Mouse (Mus musculus) hindbrain, embryonic 12.5 days (tissue): ENCODE results near the gene Emc6. TPM values are rescaled to one million over a fixed set of nuclear protein-coding genes. Genes with fewer than 3 reads are reported as not detected.
A peak's percentile ranks its signal among the peaks of the same experiment; 100 is the strongest.

Experiments used
- ATAC-seq: fragments of 200-750 bp; cut with Nextera tagmentation; 2 replicates; pipeline ENCODE4 v1.8.0; 2017; ENCODE audit warnings: moderate TSS enrichment; ENCODE audit not compliant: low FRiP score
- H3K27ac ChIP-seq: fragments of 300-500 bp; sonication (generic); 2 replicates; pipeline ENCODE4 v1.5.1; 2016; ENCODE audit warnings: mild to moderate bottlenecking
- H3K27me3 ChIP-seq: fragments of 300-500 bp; sonication (generic); 2 replicates; pipeline ENCODE4 v1.6.1; 2016; ENCODE audit warnings: mild to moderate bottlenecking
- H3K36me3 ChIP-seq: fragments of 300-500 bp; sonication (generic); 2 replicates; pipeline ENCODE4 v1.6.1; 2016; ENCODE audit warnings: mild to moderate bottlenecking
- H3K4me1 ChIP-seq: fragments of 300-500 bp; sonication (generic); 2 replicates; pipeline ENCODE4 v1.6.1; 2016
- H3K4me2 ChIP-seq: fragments of 300-500 bp; sonication (generic); replicated peaks from 2 replicates; pipeline ENCODE4 v1.6.1; 2016; ENCODE audit warnings: mild to moderate bottlenecking
- H3K4me3 ChIP-seq: fragments of 300-500 bp; sonication (generic); 2 replicates; pipeline ENCODE4 v1.5.1; 2016; ENCODE audit warnings: mild to moderate bottlenecking
- H3K9ac ChIP-seq: fragments of 300-500 bp; sonication (generic); 2 replicates; pipeline ENCODE4 v1.6.1; 2016; ENCODE audit warnings: mild to moderate bottlenecking, moderate library complexity
- H3K9me3 ChIP-seq: fragments of 300-500 bp; sonication (generic); replicated peaks from 2 replicates; pipeline ENCODE4 v1.6.1; 2016; ENCODE audit warnings: mild to moderate bottlenecking
- WGBS: fragments of 180-500 bp; shearing (Covaris S2); methylation state at CpG from one replicate; pipeline ENCODE4 v1.1.7; 2016; 5-methylcytosine and 5-hydroxymethylcytosine counted together
- polyA plus RNA-seq: library from polyadenylated mRNA; unstranded; fragments of >200 nt; fragmentation: Nextera tagmentation; extraction: Ambion mirVana; gene quantifications from 2 replicates; pipeline ENCODE4 v1.2.1, GENCODE M21; 2016

Gene Emc6
- polyA plus RNA-seq, 1 experiment from 2014 or later: 111 TPM

- H3K4me3 ChIP-seq: no peak overlapping the region
- WGBS: 69% methylated on average over 5 of the region's 5 CpGs
- H3K9ac ChIP-seq: no peak overlapping the region
- no peak overlapping the region for H3K4me2 ChIP-seq
- H3K4me1 ChIP-seq: peaks cover 16% of the 10 kb centered on the region
- no peaks in the 10 kb centered on the region for H3K9me3 ChIP-seq
- no peaks in the 10 kb centered on the region for H3K27me3 ChIP-seq
- H3K27ac ChIP-seq: no peak overlapping the region
- H3K36me3 ChIP-seq: peaks cover 19% of the 10 kb centered on the region
- no peak for ATAC-seq
Measured at GRCm38 (mm10) chr11:73172186-73172585, 4.7 kb downstream of the Emc6 start.

- 38% methylated on average over 4 of the region's 4 CpGs for WGBS
- no peak for ATAC-seq
- no peak overlapping the region for H3K27ac ChIP-seq
Measured at GRCm38 (mm10) chr11:73169231-73169630, 7.6 kb downstream of the Emc6 start.

GRCm38 (mm10) chr11:73168576-73168975 lies 8.3 kb downstream of the Emc6 start:
- 87% methylated on average over 6 of the region's 6 CpGs for WGBS
- no peak overlapping the region for H3K4me3 ChIP-seq
- H3K9ac ChIP-seq: no peak overlapping the region
- no peak overlapping the region for H3K27ac ChIP-seq
- no peaks in the 10 kb centered on the region for H3K9me3 ChIP-seq
- no peaks in the 10 kb centered on the region for H3K4me1 ChIP-seq
- ATAC-seq: no peak
- no peaks in the 10 kb centered on the region for H3K27me3 ChIP-seq
- peaks cover 11% of the 10 kb centered on the region for H3K36me3 ChIP-seq
- H3K4me2 ChIP-seq: no peak overlapping the region

More at GRCm38 (mm10) chr11:73169231-73169630, 7.6 kb downstream of the Emc6 start:
- Histone ChIP-seq H3K4me1 (no peaks in the 10 kb centered on the region), H3K27me3 (no peaks in the 10 kb centered on the region), H3K4me3 (no peak overlapping the region), H3K9me3 (no peaks in the 10 kb centered on the region), H3K36me3 (peaks cover 13% of the 10 kb centered on the region), H3K9ac (no peak overlapping the region), H3K4me2 (no peak overlapping the region)

GRCm38 (mm10) chr11:73168071-73168470 lies 8.8 kb downstream of the Emc6 start:
- Histone ChIP-seq H3K9ac (no peak overlapping the region), H3K9me3 (no peaks in the 10 kb centered on the region), H3K36me3 (peaks cover 11% of the 10 kb centered on the region), H3K27ac (no peak overlapping the region), H3K27me3 (no peaks in the 10 kb centered on the region), H3K4me2 (no peak overlapping the region), H3K4me1 (no peaks in the 10 kb centered on the region), H3K4me3 (no peak overlapping the region)
- 81% methylated on average over 8 of the region's 8 CpGs for WGBS
- no peak for ATAC-seq

GRCm38 (mm10) chr11:73162284-73162683 lies 14.6 kb downstream of the Emc6 start:
- WGBS: 73% methylated on average over 5 of the region's 5 CpGs
- Histone ChIP-seq H3K4me1 (peaks cover 11% of the 10 kb centered on the region), H3K36me3 (no peaks in the 10 kb centered on the region)

GRCm38 (mm10) chr11:73161616-73162015 lies 15.2 kb downstream of the Emc6 start:
- no peak overlapping the region for H3K4me2 ChIP-seq
- peaks cover 11% of the 10 kb centered on the region for H3K4me1 ChIP-seq
- no peaks in the 10 kb centered on the region for H3K9me3 ChIP-seq
- no peak for ATAC-seq
- WGBS: 85% methylated on average over 4 of the region's 4 CpGs
- no peaks in the 10 kb centered on the region for H3K36me3 ChIP-seq
- H3K4me3 ChIP-seq: no peak overlapping the region
- peaks cover 32% of the 10 kb centered on the region for H3K27me3 ChIP-seq
- no peak overlapping the region for H3K27ac ChIP-seq
- no peak overlapping the region for H3K9ac ChIP-seq

More at GRCm38 (mm10) chr11:73162284-73162683, 14.6 kb downstream of the Emc6 start:
- Histone ChIP-seq H3K9me3 (no peaks in the 10 kb centered on the region), H3K9ac (no peak overlapping the region), H3K4me2 (no peak overlapping the region), H3K27me3 (peaks cover 32% of the 10 kb centered on the region), H3K27ac (no peak overlapping the region), H3K4me3 (no peak overlapping the region)
- ATAC-seq: no peak

GRCm38 (mm10) chr11:73160811-73161200 lies 16.0 kb downstream of the Emc6 start:
- Histone ChIP-seq H3K9ac (peak overlapping the region; percentile 60; the same call in 1 of the 2 replicates), H3K27me3 (peaks cover 32% of the 10 kb centered on the region)

GRCm38 (mm10) chr11:73159957-73160810 lies 16.7 kb downstream of the Emc6 start, which contains the start of gene P2rx5:
TSS of gene P2rx5 (plus strand) at chr11:73160421.
- WGBS: 2% methylated on average over 49 of the region's 49 CpGs
- H3K9ac ChIP-seq: peak within 1 kb of the TSS; percentile 60
- peak within 1 kb of the TSS; percentile 85 for H3K4me2 ChIP-seq
- H3K27ac ChIP-seq: no peak within 1 kb of the TSS
- peak within 1 kb of the TSS; percentile 47 for H3K4me3 ChIP-seq
- peak; percentile 74 for ATAC-seq
- peaks cover 11% of the 10 kb centered on the region for H3K4me1 ChIP-seq
- no peaks in the 10 kb centered on the region for H3K9me3 ChIP-seq
- peaks cover 32% of the 10 kb centered on the region for H3K27me3 ChIP-seq
- H3K36me3 ChIP-seq: no peaks in the 10 kb centered on the region

More at GRCm38 (mm10) chr11:73160811-73161200, 16.0 kb downstream of the Emc6 start:
- Histone ChIP-seq H3K36me3 (no peaks in the 10 kb centered on the region), H3K4me1 (peaks cover 11% of the 10 kb centered on the region), H3K27ac (no peak overlapping the region), H3K4me2 (peak overlapping the region; percentile 85), H3K4me3 (peak overlapping the region; percentile 47), H3K9me3 (no peaks in the 10 kb centered on the region)
- 27% methylated on average over 6 of the region's 6 CpGs for WGBS
- ATAC-seq: no peak

- Histone ChIP-seq H3K4me2 (no peak overlapping the region), H3K4me1 (peaks cover 1% of the 10 kb centered on the region), H3K27ac (no peak overlapping the region), H3K9me3 (no peaks in the 10 kb centered on the region), H3K36me3 (no peaks in the 10 kb centered on the region), H3K4me3 (no peak overlapping the region), H3K9ac (no peak overlapping the region), H3K27me3 (peaks cover 16% of the 10 kb centered on the region)
- no peak for ATAC-seq
- 85% methylated on average over 6 of the region's 6 CpGs for WGBS
Measured at GRCm38 (mm10) chr11:73155071-73155470, 21.8 kb downstream of the Emc6 start.

- ATAC-seq: no peak
- Histone ChIP-seq H3K9ac (no peak overlapping the region), H3K27me3 (no peaks in the 10 kb centered on the region), H3K4me1 (no peaks in the 10 kb centered on the region), H3K4me3 (no peak overlapping the region), H3K36me3 (no peaks in the 10 kb centered on the region), H3K9me3 (no peaks in the 10 kb centered on the region), H3K27ac (no peak overlapping the region), H3K4me2 (no peak overlapping the region)
- whole genome bisulfite sequencing: 77% methylated on average over 9 of the region's 9 CpGs
Measured at GRCm38 (mm10) chr11:73148209-73148608, 28.6 kb downstream of the Emc6 start.

GRCm38 (mm10) chr11:73146975-73147365 lies 29.9 kb downstream of the Emc6 start:
- H3K4me3 ChIP-seq: no peak overlapping the region
- no peak overlapping the region for H3K4me2 ChIP-seq
- 60% methylated on average over 7 of the region's 7 CpGs for WGBS
- no peak overlapping the region for H3K27ac ChIP-seq
- H3K9me3 ChIP-seq: no peaks in the 10 kb centered on the region
- H3K36me3 ChIP-seq: no peaks in the 10 kb centered on the region
- no peak for ATAC-seq
- no peak overlapping the region for H3K9ac ChIP-seq
- no peaks in the 10 kb centered on the region for H3K4me1 ChIP-seq
- H3K27me3 ChIP-seq: no peaks in the 10 kb centered on the region

GRCm38 (mm10) chr11:73146026-73146974 lies 30.5 kb downstream of the Emc6 start:
- 59% methylated on average over 10 of the region's 11 CpGs for WGBS
- H3K36me3 ChIP-seq: no peaks in the 10 kb centered on the region
- no peak for ATAC-seq
- H3K4me3 ChIP-seq: no peak overlapping the region
- no peaks in the 10 kb centered on the region for H3K9me3 ChIP-seq
- H3K27ac ChIP-seq: no peak overlapping the region
- no peak overlapping the region for H3K4me2 ChIP-seq
- no peaks in the 10 kb centered on the region for H3K4me1 ChIP-seq
- H3K9ac ChIP-seq: no peak overlapping the region
- no peaks in the 10 kb centered on the region for H3K27me3 ChIP-seq
